Mouse (Mus musculus): ENCODE data around the gene Lrrc75b.

The Lrrc75b gene

DNA sequence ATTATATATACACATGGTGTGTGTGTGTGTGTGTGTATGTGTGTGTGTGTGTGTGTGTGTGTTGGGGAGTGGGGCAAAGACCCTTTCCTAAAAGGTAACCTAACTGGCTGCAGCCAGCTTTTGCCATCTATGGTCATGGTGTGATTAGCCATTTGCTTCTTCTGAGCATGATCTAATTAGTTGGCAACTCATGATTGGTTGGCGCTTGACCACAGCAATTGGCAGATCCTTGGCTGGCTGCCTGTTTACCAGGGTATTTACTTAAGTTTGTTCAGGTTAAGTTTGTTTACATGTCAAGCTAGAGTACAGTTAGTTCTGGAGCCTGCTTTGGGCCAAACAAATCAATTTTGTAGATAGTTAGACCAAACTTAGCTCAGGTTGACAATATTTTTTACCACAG, 58.5 kb downstream of the Lrrc75b start:
- no peak for DNase-seq (ENCODE audit: low read depth)

DNA sequence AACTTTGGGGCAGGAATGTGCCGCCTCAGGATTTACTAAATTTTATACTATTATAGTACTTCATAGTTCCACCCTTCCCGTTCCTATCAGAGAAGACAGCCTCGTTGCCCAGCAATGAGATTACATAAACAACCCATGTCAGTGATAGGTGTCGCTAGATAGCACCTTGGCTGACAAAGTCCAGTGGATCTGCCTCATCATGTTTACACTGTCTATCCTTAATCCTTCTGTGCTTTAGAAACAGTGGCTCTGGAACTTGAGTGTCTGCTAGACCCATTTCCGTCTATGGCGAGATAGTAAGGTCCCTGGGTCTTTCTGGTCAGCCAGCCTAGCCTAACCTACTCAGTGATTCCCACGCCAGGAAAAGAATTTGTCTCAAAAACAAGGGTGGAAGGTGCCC, 59.8 kb downstream of the Lrrc75b start:
- no peak for DNase-seq (ENCODE audit: low read depth)
